Mouse (Mus musculus): ENCODE results near the gene Gm10273. TPM values are rescaled to one million over a fixed set of nuclear protein-coding genes. Genes with fewer than 3 reads are reported as not detected.
A peak's percentile ranks its signal among the peaks of the same experiment; 100 is the strongest.

Gm10273 gene
- total and polyA plus RNA-seq, 3 experiments: 19.6 to 220 (median 29.6) TPM

GRCm38 (mm10) chr10:59378728-59379127, 16.7 kb upstream of the Gm10273 start:
- Histone ChIP-seq H3K9ac (ENCODE audit: insufficient read depth, low read depth) (no peak overlapping the region), H3K27ac (ENCODE audit: insufficient read depth, low read depth) (no peak overlapping the region), H3K27me3 (replicated peaks) (no peaks in the 10 kb centered on the region), H3K4me3 (replicated peaks in 1 of 3; ENCODE audit: low read depth in 2 of 3, low read length in 2 of 3, poor library complexity in 1 of 3) (no peak overlapping the region), H3K79me2 (replicated peaks; ENCODE audit: control insufficient read depth, extremely low read depth, insufficient read depth, poor library complexity, severe bottlenecking) (no peaks in the 10 kb centered on the region), H3K4me2 (ENCODE audit: insufficient read depth, low read depth, poor library complexity, severe bottlenecking) (no peak overlapping the region), H3K9me3 (replicated peaks; ENCODE audit: low read length) (no peaks in the 10 kb centered on the region), H3K36me3 (replicated peaks in 1 of 2; ENCODE audit: control insufficient read depth in 1 of 2, insufficient read depth in 1 of 2, low read length in 1 of 2) (peaks cover 4 to 19% of the 10 kb centered on the region in 2 experiments), H3K4me1 (ENCODE audit: control insufficient read depth in 1 of 2, insufficient read depth in 2 of 2) (peaks cover 4 to 18% of the 10 kb centered on the region in 2 experiments; a peak in 2 of 4 replicates)
- in situ Hi-C loops (cut with MboI; ENCODE audit: low pct_ligation_motif_present, low pct_unique_long_range_greater_than_20kb, low sequenced_read_pairs) (no loop called here), dilution Hi-C loops (cut with MboI; ENCODE audit: extremely low pct_ligation_motif_present, extremely low pct_unique_long_range_greater_than_20kb, low sequenced_read_pairs) (no loop called here)
- 0 out of 2 replicates have a peak, but pooled peaks have one; percentile 7 for TF ChIP-seq SMC3 (IDR thresholded peaks at IDR 0.05; ENCODE audit: low read depth, low read length)
- peak; percentile 38 to 39; a peak in 3 of 4 replicates for TF ChIP-seq CTCF (conservative IDR thresholded peaks at IDR 0.05 in 1 of 2, IDR thresholded peaks at IDR 0.05 in 1 of 2; ENCODE audit: low read depth in 2 of 2, low read length in 2 of 2)
- no peak for TF ChIP-seq JUND (conservative IDR thresholded peaks at IDR 0.05; ENCODE audit: low read depth, low read length)
- TF ChIP-seq KAT2A (IDR thresholded peaks at IDR 0.05; ENCODE audit: insufficient replicate concordance, low read length): no peak
- TF ChIP-seq MAFK (IDR thresholded peaks at IDR 0.05; ENCODE audit: insufficient replicate concordance, low read length): no peak
- no peak for DNase-seq (ENCODE audit: extremely low read depth)

- Histone ChIP-seq H3K36me3 (replicated peaks in 1 of 2; ENCODE audit: control insufficient read depth in 1 of 2, insufficient read depth in 1 of 2, low read length in 1 of 2) (peaks cover 0 to 7% of the 10 kb centered on the region in 2 experiments), H3K27me3 (replicated peaks) (no peaks in the 10 kb centered on the region), H3K4me3 (replicated peaks in 1 of 3; ENCODE audit: low read depth in 2 of 3, low read length in 2 of 3, poor library complexity in 1 of 3) (no peak overlapping the region), H3K4me2 (ENCODE audit: insufficient read depth, low read depth, poor library complexity, severe bottlenecking) (no peak overlapping the region), H3K27ac (ENCODE audit: insufficient read depth, low read depth) (no peak overlapping the region), H3K4me1 (ENCODE audit: control insufficient read depth in 1 of 2, insufficient read depth in 2 of 2) (peaks cover under 1 to 10% of the 10 kb centered on the region in 2 experiments; a peak in 2 of 4 replicates), H3K9ac (ENCODE audit: insufficient read depth, low read depth) (no peak overlapping the region), H3K79me2 (replicated peaks; ENCODE audit: control insufficient read depth, extremely low read depth, insufficient read depth, poor library complexity, severe bottlenecking) (no peaks in the 10 kb centered on the region), H3K9me3 (replicated peaks; ENCODE audit: low read length) (no peaks in the 10 kb centered on the region)
- TF ChIP-seq ELF1 (IDR thresholded peaks at IDR 0.05; ENCODE audit: low read depth, low read length) (no peak), KAT2A (IDR thresholded peaks at IDR 0.05; ENCODE audit: insufficient replicate concordance, low read length) (no peak), JUND (conservative IDR thresholded peaks at IDR 0.05; ENCODE audit: low read depth, low read length) (no peak), CTCF (conservative IDR thresholded peaks at IDR 0.05 in 1 of 2, IDR thresholded peaks at IDR 0.05 in 1 of 2; ENCODE audit: low read depth in 2 of 2, low read length in 2 of 2) (no peak), MAX (IDR thresholded peaks at IDR 0.05; ENCODE audit: low read length) (no peak), IRF4 (IDR thresholded peaks at IDR 0.05; ENCODE audit: low read depth, low read length) (no peak), TBP (conservative IDR thresholded peaks at IDR 0.05; ENCODE audit: low read depth, low read length) (no peak), TCF12 (IDR thresholded peaks at IDR 0.05; ENCODE audit: low read depth, low read length) (no peak), NELFE (IDR thresholded peaks at IDR 0.05; ENCODE audit: low read depth, low read length) (no peak), MXI1 (IDR thresholded peaks at IDR 0.05; ENCODE audit: low read depth, low read length) (no peak), POLR2AphosphoS2 (IDR thresholded peaks at IDR 0.05; ENCODE audit: low read depth, low read length) (no peak)
- in situ Hi-C loops (cut with MboI; ENCODE audit: low pct_ligation_motif_present, low pct_unique_long_range_greater_than_20kb, low sequenced_read_pairs): no loop called here
- dilution Hi-C loops (cut with MboI; ENCODE audit: extremely low pct_ligation_motif_present, extremely low pct_unique_long_range_greater_than_20kb, low sequenced_read_pairs): no loop called here
- DNase-seq (ENCODE audit: extremely low read depth): no peak
These were observed 15.5 kb upstream of the Gm10273 start for GRCm38 (mm10) chr10:59379927-59380326.

- H3K36me3 ChIP-seq (replicated peaks in 1 of 2; ENCODE audit: control insufficient read depth in 1 of 2, insufficient read depth in 1 of 2, low read length in 1 of 2): peaks cover 0 to 6% of the 10 kb centered on the region in 2 experiments
- TF ChIP-seq E2F4 (IDR thresholded peaks at IDR 0.05; ENCODE audit: insufficient replicate concordance, low read depth, low read length) (no peak), CHD1 (IDR thresholded peaks at IDR 0.05; ENCODE audit: low read depth, low read length) (no peak), POLR2AphosphoS2 (IDR thresholded peaks at IDR 0.05; ENCODE audit: low read depth, low read length) (no peak), EP300 (IDR thresholded peaks at IDR 0.05; ENCODE audit: low read length) (no peak), NELFE (IDR thresholded peaks at IDR 0.05; ENCODE audit: low read depth, low read length) (no peak), RAD21 (IDR thresholded peaks at IDR 0.05; ENCODE audit: low read depth, low read length) (no peak), MXI1 (IDR thresholded peaks at IDR 0.05; ENCODE audit: low read depth, low read length) (no peak), MEF2A (IDR thresholded peaks at IDR 0.05; ENCODE audit: borderline replicate concordance, low read depth, low read length) (no peak), ZC3H11A (IDR thresholded peaks at IDR 0.05; ENCODE audit: low read depth, low read length) (no peak), JUND (conservative IDR thresholded peaks at IDR 0.05; ENCODE audit: low read depth, low read length) (no peak), TCF12 (IDR thresholded peaks at IDR 0.05; ENCODE audit: low read depth, low read length) (no peak)
- H3K4me1 ChIP-seq (ENCODE audit: control insufficient read depth in 1 of 2, insufficient read depth in 2 of 2): peaks cover 0 to 8% of the 10 kb centered on the region in 2 experiments; a peak in 2 of 4 replicates
- H3K4me2 ChIP-seq (ENCODE audit: insufficient read depth, low read depth, poor library complexity, severe bottlenecking): no peak overlapping the region
- H3K4me3 ChIP-seq (replicated peaks in 1 of 3; ENCODE audit: low read depth in 2 of 3, low read length in 2 of 3, poor library complexity in 1 of 3): no peak overlapping the region
- no peaks in the 10 kb centered on the region for H3K9me3 ChIP-seq (replicated peaks; ENCODE audit: low read length)
- H3K27ac ChIP-seq (ENCODE audit: insufficient read depth, low read depth): no peak overlapping the region
- no peak for DNase-seq (ENCODE audit: extremely low read depth)
- H3K9ac ChIP-seq (ENCODE audit: insufficient read depth, low read depth): no peak overlapping the region
- in situ Hi-C loops (cut with MboI; ENCODE audit: low pct_ligation_motif_present, low pct_unique_long_range_greater_than_20kb, low sequenced_read_pairs): no loop called here
- no peaks in the 10 kb centered on the region for H3K27me3 ChIP-seq (replicated peaks)
- no peaks in the 10 kb centered on the region for H3K79me2 ChIP-seq (replicated peaks; ENCODE audit: control insufficient read depth, extremely low read depth, insufficient read depth, poor library complexity, severe bottlenecking)
- dilution Hi-C loops (cut with MboI; ENCODE audit: extremely low pct_ligation_motif_present, extremely low pct_unique_long_range_greater_than_20kb, low sequenced_read_pairs): no loop called here
These were observed 15.0 kb upstream of the Gm10273 start for GRCm38 (mm10) chr10:59380411-59380821.

Measured in CH12.LX (cell line).